Mouse (Mus musculus): ENCODE measurements at regions not wholly inside any gene's neighbourhood (a gene's known extent, or its start where the extent isn't known, plus 50 kb on each side); places are given as distances from the start of the nearest gene placed in this dataset.

DNA sequence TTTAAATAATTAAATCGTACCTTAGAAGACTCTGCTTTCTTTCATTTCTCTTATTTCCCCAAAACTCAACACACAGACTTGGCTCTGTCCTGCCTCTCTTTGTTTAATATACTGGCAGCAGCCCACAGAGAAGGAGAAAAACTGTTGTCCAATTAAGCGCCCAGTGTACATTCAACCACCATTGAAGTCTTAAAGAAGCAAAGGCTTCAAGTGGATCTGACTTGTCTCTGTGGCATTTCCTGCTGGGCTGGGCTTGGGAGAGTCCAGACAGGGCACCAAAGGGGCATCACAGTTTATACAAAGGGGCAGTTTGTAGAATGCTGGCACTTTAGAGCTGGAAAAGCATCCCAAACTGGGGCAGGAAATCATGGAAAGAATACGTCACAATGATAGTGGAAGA is 340.9 kb upstream of the Pik3r1 start:
- DNase-seq, result no peak
- intact Hi-C loops (cut with DNase I), result no loop called here

DNA sequence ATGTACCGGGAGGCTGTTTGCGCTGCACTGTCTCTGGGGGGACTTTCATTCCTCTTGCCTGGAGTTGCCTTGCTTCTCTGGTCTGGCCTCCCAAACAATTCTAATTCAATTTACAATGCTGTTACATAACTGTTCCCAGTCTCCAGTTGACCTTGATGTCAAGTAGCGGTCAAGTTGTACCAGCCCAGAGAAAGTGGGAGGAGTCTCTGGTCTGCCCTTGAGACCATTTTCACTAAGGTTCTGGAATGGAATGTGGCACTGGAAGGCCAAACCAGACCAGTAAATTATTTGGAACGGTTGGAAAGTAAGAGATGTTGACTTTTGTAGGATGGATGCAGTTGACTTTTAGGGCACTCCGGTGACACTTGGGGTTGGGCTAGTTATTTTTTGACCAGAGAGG is 345.9 kb upstream of the Pik3r1 start:
- peak in 1 of 2 experiments; percentile 32 for DNase-seq
- intact Hi-C loops (cut with DNase I), result no loop called here

DNA sequence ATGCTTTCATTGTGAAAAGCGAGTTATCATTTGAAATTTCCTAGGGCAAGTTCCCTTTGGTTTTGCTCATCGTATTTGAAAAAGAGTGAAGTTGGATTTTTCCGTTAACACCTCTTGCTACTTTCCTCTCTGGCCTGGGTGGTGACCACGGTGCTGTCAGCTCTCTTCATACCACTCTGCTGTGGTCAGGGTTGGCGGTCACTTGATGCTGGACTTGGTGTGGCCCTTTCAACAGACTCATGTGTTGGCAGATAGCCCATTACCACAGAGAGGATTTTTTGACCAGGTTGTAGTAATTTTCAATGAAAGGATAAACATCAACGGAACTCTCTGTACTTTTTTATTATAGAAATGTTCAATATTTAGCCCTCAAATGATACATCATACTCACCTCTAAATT is 354.3 kb upstream of the Pik3r1 start:
- intact Hi-C loops (cut with DNase I), result no loop called here
- no peak for DNase-seq

DNA sequence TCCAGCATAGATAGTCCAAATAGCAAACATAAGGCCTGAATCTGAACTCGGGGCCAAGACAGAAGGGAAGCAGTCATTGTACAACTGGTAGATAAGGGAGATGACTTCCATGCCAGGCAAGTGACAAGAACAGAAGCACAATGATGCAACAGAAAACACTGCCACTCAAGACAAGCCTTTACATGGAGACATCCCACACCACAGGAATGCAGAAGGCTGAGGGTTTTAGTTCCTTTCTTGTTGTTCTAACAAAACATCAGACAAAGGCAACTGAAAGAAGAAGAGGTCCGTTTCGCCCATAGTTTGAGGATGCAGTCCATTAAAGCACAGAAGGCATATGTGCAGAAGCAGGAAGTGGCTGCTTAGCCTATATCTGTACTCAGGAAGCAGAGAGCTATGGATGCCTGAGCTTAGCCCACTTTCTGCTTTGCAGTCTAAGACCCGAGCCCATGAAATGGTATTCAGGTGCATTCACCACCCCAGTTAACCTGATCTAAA is 360.0 kb upstream of the Pik3r1 start:
- DNase-seq, result no peak
- intact Hi-C loops (cut with DNase I), result no loop called here

DNA sequence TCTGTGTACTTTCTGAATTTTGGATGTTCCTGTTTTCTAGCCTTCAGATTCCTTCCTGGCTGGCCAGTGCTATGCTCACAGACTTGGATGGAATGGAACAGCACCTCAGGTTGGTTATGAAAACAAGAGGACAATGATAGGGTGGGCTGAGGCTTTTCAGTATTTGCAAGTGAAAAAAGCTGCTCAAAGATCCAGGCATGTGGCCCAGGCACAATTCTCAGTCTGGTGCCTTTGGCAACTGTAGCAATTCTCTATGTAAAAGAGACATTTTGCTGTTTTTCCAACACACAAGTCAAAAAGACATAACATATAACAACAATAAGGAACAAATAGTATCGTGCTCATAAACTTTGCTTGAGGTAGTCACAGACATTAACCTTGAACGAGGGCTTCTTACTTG is 363.4 kb upstream of the Pik3r1 start:
- DNase-seq, result no peak
- intact Hi-C loops (cut with DNase I), result no loop called here

DNA sequence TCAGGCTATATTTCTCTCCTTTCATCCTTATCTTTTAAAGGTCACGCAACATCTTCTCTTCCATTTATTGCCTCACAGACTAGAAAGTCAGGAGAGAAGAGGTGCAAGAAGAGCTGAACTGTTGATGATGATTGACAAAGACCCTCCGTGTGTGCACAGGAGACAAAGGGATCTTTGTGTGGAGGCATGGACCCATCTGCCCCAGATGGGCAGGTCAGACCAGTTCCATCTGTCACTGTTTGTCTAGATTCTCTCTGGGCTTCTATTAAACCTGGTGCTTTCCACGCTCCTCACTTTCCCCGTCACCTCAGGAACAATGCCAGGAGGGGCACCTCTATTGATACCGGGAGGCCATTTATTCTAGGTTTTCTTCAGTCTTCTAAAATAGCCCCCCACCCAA is 364.1 kb upstream of the Pik3r1 start:
- DNase-seq, result no peak
- intact Hi-C loops (cut with DNase I), result no loop called here

DNA sequence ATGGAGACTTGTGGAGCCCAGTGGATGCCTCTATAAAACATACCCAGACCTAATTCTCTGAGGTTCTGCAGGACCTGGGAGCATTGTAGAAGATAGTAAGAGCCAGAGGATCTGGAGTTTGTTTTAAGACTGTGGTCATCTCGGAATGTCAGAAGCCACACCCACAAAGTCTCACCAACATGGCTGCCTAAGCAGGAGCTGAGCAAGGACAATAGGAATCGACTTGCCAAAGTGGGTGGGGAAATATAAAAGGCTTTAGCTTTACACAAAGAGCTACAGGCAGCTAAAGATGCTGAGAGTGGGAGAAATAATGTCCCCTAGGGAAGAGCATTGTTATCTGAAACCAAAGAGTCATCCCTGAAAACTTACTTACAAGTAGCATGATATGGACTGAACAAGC is 364.7 kb upstream of the Pik3r1 start:
- intact Hi-C loops (cut with DNase I), result no loop called here
- no peak for DNase-seq

DNA sequence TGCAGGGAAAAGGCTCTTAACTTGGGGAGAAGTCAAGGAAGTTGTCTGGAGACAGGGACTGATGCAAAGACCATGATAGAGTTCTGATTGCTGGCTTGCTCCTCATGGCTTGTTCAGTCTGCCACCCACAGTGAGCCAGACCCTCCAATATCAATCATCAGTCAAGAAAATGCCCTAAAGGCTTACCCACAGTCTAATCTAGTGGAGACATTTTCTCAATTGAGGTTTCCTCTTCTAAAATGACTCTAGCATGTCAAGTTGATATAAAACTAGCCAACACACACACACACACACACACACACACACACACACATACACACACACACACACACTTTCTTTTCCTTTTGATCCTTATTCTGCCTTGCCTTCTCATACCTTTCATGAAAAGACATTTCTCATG is 367.2 kb upstream of the Pik3r1 start:
- no peak for DNase-seq
- intact Hi-C loops (cut with DNase I), result no loop called here

DNA sequence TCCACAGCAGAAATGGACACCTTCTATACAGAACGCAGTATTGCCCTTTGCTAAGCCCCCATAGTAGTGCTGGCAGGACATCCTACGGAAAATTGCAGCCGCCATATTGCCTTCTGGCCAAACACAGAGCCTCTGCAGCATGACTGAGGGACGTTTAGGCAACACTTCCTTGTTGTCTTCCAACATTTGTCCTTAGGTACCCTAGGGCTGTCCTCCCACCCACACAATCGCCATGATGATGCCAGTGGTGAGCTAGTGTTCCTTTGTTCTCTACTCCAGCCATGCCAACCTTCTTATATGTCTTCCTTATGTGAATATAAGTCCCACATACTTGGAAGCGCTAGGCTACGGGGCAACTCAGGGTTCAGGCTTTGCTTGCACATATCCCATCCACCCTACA is 375.0 kb upstream of the Pik3r1 start:
- DNase-seq, result no peak
- intact Hi-C loops (cut with DNase I), result no loop called here

DNA sequence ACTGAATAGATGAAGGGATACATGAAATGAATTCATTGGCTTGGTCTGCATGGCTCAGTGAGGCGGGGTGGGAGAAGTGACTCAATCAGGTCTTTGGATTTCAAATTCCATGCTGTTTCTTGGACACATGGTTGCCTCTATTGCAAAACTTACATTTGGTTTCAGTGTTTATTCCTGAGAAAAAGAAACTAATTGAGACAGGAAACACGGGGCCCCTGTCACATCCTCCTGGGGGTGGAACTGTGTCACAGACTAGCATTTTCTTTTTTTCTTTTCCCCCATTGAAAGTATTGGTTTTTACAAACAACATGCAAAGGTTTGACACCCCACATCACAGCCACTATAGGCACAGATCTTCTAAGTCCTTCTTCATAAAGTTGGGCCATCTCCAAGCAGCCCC is 375.8 kb upstream of the Pik3r1 start:
- intact Hi-C loops (cut with DNase I), result no loop called here
- no peak for DNase-seq

DNA sequence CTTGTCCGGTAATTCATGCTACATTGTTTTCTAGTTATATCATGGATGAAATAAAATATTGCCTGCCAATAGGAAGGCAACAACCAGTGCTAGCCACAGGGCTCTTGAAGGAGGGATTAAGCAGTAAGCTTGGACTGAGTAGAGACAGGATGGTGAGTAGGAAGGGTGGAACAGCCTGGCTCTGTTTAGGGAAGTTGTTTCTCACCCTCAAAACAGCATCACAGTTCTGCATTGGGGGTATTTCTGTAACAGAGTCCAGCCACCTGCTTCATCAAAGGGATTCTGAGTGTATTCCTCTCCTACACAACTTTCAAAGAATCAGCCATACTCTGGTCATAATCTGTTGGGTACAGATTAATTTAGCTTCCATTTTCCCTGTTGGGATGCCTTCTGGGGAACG is 380.0 kb upstream of the Pik3r1 start:
- no peak for DNase-seq
- intact Hi-C loops (cut with DNase I), result no loop called here

DNA sequence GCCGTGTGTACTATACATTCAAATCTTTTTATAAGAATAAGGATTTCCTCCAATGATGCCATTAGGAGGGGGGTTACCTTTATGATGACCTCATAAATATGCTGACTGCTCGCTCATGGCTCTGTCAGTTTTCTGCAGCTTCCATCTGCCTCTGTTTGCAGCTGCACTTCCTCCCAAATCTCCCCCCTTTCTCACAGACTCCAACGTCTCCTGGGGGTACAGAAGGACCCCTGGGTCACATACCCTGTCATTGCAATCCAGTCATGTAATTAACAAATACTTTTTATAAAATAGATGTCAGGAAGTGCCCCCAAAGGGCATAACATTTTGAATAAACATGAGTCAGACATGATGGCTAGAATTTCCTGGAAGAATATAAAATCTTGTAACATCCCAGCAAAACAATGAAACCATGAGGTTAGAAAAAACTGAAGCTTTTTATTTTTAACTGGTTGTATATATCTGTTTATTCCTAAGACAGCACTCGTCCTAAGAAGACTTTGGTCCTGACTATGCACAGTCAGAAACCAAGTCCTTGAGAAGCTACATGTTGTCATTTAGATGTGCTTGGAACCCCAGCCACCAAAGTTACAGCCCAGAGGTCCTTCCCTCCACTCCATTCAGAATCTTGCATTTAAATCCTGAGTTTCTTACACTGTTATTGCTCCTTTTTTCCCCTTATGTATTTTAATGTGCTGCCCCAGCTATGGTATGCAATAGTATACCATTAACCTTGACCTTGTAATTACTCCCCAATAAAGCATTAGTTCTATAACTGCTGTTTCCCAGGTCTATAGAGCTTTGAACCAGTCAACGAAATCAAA is 386.0 kb upstream of the Pik3r1 start:
- intact Hi-C loops (cut with DNase I), result no loop called here
- no peak for DNase-seq

DNA sequence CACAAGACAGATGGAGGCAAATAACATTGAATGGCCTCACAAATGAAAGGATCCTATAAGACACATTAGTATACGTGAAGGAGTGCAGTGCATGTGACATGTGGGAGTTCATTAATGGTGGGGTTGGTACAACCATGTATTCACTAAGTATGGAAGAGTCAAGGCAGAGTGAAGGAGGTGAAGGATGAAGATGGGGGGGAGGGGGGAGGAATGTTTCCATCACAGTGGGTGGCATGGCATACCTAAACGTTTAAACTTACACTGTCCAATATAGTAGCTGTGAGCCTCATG is 386.5 kb upstream of the Pik3r1 start:
- intact Hi-C loops (cut with DNase I), result no loop called here
- DNase-seq, result no peak

DNA sequence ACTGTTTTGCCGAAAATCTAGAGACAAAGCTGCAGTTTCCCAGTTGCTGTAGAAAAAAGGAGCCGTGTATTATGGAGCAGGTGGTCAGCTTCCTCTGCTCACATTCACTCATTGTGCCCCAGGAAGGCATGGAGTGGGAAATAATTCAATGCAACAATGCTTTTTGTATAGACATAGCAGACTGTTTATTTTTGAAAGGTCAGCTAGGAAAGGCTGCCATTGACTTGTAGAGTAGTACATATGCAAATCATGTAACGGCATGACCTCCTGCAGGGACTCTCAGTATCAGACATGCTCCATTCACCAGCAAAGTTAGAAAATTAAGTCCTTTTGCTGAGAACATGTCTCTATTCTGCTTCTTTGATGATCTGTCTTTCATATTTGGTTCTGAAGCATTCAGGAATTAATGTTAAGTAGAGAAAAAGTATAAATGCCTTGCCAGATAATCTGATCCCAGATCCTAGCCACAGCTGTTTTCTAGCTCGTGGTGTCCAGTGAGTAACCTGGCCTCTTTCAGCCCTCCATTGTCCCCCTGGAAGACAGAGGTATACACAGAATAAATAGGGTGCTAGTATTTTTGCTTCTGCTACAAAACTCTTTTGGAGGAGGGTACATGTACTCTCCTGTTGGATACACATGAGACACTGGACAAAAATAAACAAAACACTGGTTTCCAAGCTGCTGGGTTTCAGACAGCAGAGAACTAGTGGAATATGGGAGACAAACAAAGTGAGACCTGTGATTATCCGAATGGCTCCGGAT is 389.5 kb upstream of the Pik3r1 start:
- intact Hi-C loops (cut with DNase I), result no loop called here
- no peak for DNase-seq

DNA sequence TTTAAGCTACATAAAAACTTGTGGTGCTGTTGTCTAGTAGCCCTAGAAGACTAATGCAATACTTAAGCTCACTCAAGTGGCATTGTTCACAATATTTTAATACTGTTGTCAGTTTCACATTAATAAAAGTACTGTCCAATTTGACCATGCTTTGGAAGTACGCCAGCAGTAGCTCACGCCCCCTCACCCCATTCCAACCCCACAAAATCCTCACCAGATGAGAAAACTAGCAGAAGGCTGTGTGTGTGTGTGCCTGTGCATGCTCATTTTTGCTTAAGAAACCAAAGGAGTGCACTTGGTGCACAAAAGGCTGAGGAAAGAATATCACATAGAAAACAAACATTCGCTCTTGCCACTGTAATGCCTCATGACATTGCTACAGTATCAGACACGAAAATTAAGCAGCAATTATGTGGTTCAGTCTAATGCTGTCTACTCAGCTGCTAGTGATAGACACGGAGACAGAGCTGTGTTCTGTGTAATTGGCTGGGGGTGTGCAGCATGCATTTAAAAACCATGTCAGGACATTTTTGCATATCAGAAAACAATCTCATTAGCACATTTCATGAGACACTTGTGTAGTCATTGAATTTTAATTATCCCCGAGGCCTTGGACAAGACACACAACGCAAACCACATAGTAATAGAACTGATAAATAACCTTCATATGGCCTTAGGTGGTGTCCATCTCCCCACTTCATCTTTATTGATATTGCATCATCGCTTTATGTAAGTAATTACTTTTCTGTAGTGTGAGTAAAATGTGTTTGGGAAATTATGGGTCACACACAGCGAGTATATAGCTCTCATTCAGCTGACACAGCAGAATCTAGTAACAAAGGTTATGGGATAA is 405.6 kb upstream of the Pik3r1 start:
- no peak for DNase-seq
- intact Hi-C loops (cut with DNase I), result no loop called here

DNA sequence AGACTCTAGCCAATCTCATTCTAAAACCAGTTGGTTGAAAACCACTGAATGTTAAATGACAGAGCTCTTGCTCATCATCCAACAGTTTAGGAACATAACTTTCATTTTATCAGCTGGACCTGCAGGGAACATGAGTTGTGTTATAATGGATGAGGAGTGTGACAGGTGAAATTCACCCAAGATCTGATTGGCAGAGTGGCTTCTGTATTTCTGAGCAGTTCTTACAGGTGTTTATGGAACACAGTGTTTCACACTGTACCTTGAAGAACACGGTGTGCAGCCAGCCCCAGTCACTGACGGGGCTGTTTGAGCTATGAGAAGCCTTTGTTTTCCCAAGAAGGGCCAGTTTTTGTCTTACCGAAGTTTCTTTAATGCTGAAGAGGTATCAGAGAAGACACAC is 406.4 kb upstream of the Pik3r1 start:
- DNase-seq, result no peak

DNA sequence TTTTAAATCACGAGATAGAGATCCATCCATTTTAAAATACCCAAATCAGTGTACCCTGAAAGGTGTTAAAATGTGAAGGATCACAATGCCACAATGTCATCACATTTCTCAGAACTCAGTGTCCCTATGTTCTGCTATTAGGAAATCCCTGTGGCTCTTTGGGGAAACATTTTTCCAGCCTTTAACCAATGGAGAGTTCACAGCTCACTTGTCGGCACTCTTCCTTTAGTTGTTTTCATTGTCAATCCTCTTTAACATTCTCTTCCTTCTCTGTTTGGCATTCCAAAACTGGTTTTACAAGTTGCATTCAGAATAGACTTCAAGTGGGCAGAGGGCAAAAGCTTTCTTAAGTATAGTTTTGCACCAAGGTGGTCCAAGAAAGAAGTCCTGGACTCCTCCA is 406.9 kb upstream of the Pik3r1 start:
- intact Hi-C loops (cut with DNase I), result no loop called here
- no peak for DNase-seq

More for the DNA sequence above, 406.4 kb upstream of the Pik3r1 start:
- intact Hi-C loops (cut with DNase I), result no loop called here

DNA sequence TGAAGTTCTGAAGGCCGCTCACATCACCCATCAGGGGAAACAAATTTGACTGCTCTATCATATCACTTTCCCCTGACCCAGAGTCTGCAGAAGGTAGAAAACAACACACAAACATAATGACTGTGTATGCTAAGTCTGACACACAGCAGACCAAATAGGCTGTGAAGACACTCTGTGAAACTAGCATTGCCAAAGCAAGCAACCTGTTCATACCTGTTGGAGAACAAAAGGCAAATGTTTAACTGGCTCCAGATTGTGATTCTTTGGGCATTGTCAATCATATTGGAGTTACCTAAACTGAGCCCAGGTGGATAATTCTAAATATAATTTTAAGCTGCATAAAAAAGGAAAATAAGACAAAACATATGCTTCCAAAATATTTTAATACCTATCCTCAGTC is 407.4 kb upstream of the Pik3r1 start:
- no peak for DNase-seq
- intact Hi-C loops (cut with DNase I), result no loop called here

DNA sequence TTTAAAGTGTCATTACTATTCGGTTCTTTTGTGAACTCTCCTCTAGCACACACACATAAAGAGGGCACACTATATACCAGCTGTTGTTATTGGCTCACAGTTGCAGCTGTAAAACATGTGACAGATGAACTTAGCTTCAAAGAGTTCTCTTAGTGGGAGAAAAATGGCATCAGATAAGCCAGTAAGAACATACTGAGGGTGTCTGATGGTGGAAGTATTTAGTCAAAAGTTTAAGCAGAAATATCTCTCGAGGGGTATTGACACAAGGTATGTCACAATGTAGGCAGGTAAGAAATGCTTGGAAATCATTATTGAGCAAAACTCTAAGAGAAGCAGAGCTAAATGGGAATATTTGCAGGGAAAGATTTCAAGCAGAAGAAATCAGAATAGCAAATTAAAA is 408.4 kb upstream of the Pik3r1 start:
- intact Hi-C loops (cut with DNase I), result no loop called here

DNA sequence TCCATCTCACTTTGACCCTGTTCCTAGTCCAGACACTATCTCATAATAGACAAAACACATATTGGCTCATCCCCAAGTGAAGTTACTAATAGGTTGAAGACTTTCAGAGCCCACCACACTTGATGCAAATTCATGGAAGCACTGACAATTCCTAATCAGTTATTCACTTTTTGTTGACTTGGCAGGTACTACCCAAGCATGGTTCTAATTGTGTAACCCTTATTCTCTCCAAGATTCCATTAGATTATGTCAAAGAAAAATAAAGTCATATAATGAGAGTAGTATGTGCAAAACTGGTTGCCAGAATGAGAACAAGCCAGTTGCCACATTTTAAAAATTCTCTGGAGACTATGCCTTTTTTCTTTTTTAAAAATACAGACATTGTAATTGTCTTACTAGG is 426.7 kb upstream of the Pik3r1 start:
- no peak for DNase-seq
- intact Hi-C loops (cut with DNase I), result no loop called here

More for the DNA sequence above, 408.4 kb upstream of the Pik3r1 start:
- no peak for DNase-seq

DNA sequence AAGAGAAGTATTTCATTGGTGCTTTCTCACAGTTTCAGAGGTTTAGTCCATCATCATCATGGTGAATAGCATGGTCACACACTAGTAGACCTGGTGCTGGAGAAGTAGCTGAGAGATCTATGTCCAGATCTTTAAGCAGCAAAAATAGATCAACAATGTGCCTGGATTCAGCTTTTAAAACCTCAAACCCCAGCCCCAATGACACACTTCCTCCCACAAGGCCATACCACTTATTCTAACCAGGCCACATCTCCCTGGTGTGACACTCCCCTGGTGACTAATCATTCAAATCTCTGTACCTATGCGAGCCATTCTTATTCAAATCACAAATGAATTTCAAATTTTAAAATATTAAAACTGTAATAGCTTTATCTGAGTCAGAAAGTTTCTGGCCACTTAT is 434.3 kb upstream of the Pik3r1 start:
- intact Hi-C loops (cut with DNase I), result no loop called here
- DNase-seq, result no peak
